Mouse (Mus musculus): ENCODE data around the gene Plce1. TPM values are rescaled to one million over a fixed set of nuclear protein-coding genes. Genes with fewer than 3 reads are reported as not detected.

Gene Plce1
- polyA plus RNA-seq, 1 experiment from 2014 or later, result 9.2 TPM

DNA sequence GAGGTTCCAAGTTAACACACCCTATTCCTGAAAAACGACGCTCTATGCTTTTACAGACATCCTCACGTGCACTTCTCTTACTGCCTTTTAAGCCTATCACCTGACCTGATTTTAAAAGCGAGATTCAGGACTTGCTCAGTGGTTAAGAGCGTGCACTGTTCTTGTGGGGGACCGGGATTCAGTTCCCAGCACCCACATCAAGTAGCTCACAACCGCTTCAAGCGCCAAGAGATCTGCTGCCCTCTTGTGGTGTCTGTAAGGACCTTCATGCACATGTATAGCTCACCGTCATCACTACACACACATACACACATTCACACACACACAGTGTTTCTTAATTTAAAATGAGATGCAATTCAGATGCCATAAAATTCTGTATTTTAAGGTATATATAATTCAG, 21.9 kb upstream of the Plce1 start:
- Histone ChIP-seq H3K9me3 (ENCODE audit: control insufficient read depth, low read depth, low read length) (no peaks in the 10 kb centered on the region), H3K4me1 (ENCODE audit: control insufficient read depth, insufficient read depth, low read length) (0 out of 2 replicates have a peak, but pooled peaks cover 2% of the 10 kb centered on the region)
- WGBS, result 95% methylated on average over 9 of the region's 9 CpGs

DNA sequence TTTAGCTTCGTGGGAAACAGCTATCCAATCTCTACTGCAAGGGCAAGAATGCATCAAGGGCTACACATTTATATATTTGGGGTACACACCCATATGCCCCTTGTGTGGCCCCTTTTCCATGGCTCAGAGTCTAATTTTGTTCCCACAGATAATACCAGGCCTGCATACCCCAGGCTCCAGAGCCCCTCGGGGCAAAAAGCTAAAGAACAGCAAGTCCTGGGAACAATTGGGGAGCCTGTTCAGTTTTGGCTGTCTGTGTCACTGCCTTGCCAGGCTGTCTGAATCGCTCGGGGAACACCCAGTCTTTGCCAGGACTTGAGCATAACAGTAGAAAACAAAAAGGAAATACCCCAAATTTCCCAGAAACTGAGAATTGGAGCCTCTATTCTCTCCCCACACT, 20.2 kb upstream of the Plce1 start:
- H3K9me3 ChIP-seq (ENCODE audit: control insufficient read depth, low read depth, low read length), result no peaks in the 10 kb centered on the region
- no peaks in the 10 kb centered on the region for H3K4me1 ChIP-seq (ENCODE audit: control insufficient read depth, insufficient read depth, low read length)
- no peak overlapping the region for H3K4me3 ChIP-seq (ENCODE audit: low read depth, low read length)
- no peak for ATAC-seq (ENCODE audit: insufficient number of reproducible peaks, insufficient read depth, low FRiP score, low read depth)
- no peak overlapping the region for H3K9ac ChIP-seq (replicated peaks; ENCODE audit: low read depth, low read length)
- H3K27me3 ChIP-seq (ENCODE audit: control insufficient read depth, insufficient read depth, low read length), result no peaks in the 10 kb centered on the region
- WGBS, result 79% methylated on average over 4 of the region's 4 CpGs
- H3K4me2 ChIP-seq (replicated peaks; ENCODE audit: low read depth, low read length), result no peak overlapping the region
- no peaks in the 10 kb centered on the region for H3K36me3 ChIP-seq (ENCODE audit: control insufficient read depth, insufficient read depth, low read length)
- no peak overlapping the region for H3K27ac ChIP-seq (ENCODE audit: low read length)

More for the DNA sequence above, 21.9 kb upstream of the Plce1 start:
- H3K27ac ChIP-seq (ENCODE audit: low read length), result no peak overlapping the region
- H3K27me3 ChIP-seq (ENCODE audit: control insufficient read depth, insufficient read depth, low read length), result no peaks in the 10 kb centered on the region
- ATAC-seq (ENCODE audit: insufficient number of reproducible peaks, insufficient read depth, low FRiP score, low read depth), result no peak
- H3K36me3 ChIP-seq (ENCODE audit: control insufficient read depth, insufficient read depth, low read length), result no peaks in the 10 kb centered on the region
- no peak overlapping the region for H3K4me3 ChIP-seq (ENCODE audit: low read depth, low read length)
- no peak overlapping the region for H3K9ac ChIP-seq (replicated peaks; ENCODE audit: low read depth, low read length)
- no peak overlapping the region for H3K4me2 ChIP-seq (replicated peaks; ENCODE audit: low read depth, low read length)

DNA sequence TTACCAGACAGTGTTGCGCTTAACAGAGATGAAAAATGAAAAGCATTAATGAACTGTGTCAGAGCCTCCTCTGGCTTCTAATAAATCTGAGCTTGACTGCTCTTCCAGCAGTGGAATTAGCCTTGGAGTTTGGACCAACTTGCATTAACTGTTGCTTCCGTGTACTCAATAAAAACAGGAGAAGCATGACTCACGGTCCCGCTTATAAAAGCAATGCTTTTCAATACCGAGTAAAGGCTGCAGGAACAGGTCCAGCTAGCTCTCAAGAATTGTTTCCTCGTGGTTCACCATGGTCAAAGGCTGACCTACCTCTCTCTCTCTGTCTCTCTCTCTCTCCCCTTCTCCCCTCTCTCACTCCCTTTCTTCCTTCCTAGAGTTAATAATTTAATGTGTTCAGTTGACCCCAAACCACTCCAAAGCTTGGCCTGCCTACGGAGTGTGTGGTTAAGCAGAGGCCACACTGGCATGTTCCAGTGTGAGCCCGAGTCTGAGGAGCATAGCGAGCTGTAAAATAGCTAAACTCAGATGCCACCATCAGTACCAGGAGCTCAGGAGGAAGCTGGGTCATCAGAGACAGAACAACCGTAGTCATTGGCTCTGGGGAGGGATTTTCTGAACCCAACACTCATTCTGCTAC, 10.5 kb upstream of the Plce1 start:
- H3K4me2 ChIP-seq (replicated peaks; ENCODE audit: low read depth, low read length), result no peak overlapping the region
- no peak overlapping the region for H3K4me3 ChIP-seq (ENCODE audit: low read depth, low read length)
- ATAC-seq (ENCODE audit: insufficient number of reproducible peaks, insufficient read depth, low FRiP score, low read depth), result no peak
- no peaks in the 10 kb centered on the region for H3K27me3 ChIP-seq (ENCODE audit: control insufficient read depth, insufficient read depth, low read length)
- WGBS, result 57% methylated on average over 10 of the region's 10 CpGs
- no peaks in the 10 kb centered on the region for H3K4me1 ChIP-seq (ENCODE audit: control insufficient read depth, insufficient read depth, low read length)
- H3K9ac ChIP-seq (replicated peaks; ENCODE audit: low read depth, low read length), result no peak overlapping the region
- H3K27ac ChIP-seq (ENCODE audit: low read length), result no peak overlapping the region
- no peaks in the 10 kb centered on the region for H3K36me3 ChIP-seq (ENCODE audit: control insufficient read depth, insufficient read depth, low read length)
- no peaks in the 10 kb centered on the region for H3K9me3 ChIP-seq (ENCODE audit: control insufficient read depth, low read depth, low read length)

DNA sequence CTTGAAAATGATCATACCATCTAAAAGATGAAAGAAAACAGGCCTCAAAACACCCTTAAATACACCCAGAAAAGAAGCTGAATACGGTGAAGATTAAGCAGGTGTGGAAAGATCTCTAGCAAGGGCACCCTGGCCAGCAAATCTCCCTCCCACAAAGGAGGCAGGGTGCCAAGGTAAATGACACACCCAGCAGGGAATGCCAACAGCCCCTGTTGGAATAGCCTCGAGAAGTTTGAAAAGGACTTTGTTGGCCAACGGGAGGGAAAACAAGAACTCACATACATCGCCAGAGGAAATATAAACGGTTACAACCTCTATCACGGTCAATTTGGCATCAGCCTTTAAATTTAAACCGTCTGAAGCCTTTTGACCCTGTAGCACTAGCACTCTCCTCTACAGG, 5.5 kb upstream of the Plce1 start:
- Histone ChIP-seq H3K4me1 (ENCODE audit: control insufficient read depth, insufficient read depth, low read length) (no peaks in the 10 kb centered on the region; the same call in 1 of the 2 replicates), H3K4me2 (replicated peaks; ENCODE audit: low read depth, low read length) (no peak overlapping the region), H3K4me3 (ENCODE audit: low read depth, low read length) (no peak overlapping the region), H3K9me3 (ENCODE audit: control insufficient read depth, low read depth, low read length) (no peaks in the 10 kb centered on the region), H3K27ac (ENCODE audit: low read length) (no peak overlapping the region), H3K36me3 (ENCODE audit: control insufficient read depth, insufficient read depth, low read length) (no peaks in the 10 kb centered on the region), H3K27me3 (ENCODE audit: control insufficient read depth, insufficient read depth, low read length) (no peaks in the 10 kb centered on the region), H3K9ac (replicated peaks; ENCODE audit: low read depth, low read length) (no peak overlapping the region)
- no peak for ATAC-seq (ENCODE audit: insufficient number of reproducible peaks, insufficient read depth, low FRiP score, low read depth)
- 62% methylated on average over 7 of the region's 7 CpGs for WGBS

DNA sequence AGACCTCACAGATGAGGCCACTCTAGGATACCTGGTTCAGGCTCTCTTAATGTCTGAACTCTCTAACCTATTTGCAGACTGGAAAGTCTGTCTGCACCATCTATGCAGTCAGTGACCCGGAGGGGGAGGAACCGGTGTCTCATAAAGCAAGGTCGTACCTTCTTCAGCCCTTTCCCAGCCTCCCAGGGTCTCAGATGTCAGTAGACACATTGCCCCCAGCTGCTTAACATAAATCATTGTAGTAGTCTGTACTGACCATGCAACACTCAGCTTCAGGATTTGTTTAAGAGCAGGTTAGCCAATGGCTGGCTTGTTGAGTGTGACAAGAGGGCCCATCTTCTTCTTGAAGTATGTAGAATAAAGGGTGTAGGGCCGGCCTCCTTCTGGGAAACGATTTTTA, 2.6 kb upstream of the Plce1 start:
- Histone ChIP-seq H3K9ac (replicated peaks; ENCODE audit: low read depth, low read length) (no peak overlapping the region), H3K36me3 (ENCODE audit: control insufficient read depth, insufficient read depth, low read length) (no peaks in the 10 kb centered on the region), H3K27me3 (ENCODE audit: control insufficient read depth, insufficient read depth, low read length) (no peaks in the 10 kb centered on the region), H3K4me3 (ENCODE audit: low read depth, low read length) (no peak overlapping the region), H3K4me2 (replicated peaks; ENCODE audit: low read depth, low read length) (no peak overlapping the region), H3K9me3 (ENCODE audit: control insufficient read depth, low read depth, low read length) (no peaks in the 10 kb centered on the region), H3K27ac (ENCODE audit: low read length) (no peak overlapping the region), H3K4me1 (ENCODE audit: control insufficient read depth, insufficient read depth, low read length) (peaks cover 5% of the 10 kb centered on the region; the same call in 1 of the 2 replicates)
- ATAC-seq (ENCODE audit: insufficient number of reproducible peaks, insufficient read depth, low FRiP score, low read depth), result no peak
- WGBS, result 44% methylated on average over 5 of the region's 5 CpGs

DNA sequence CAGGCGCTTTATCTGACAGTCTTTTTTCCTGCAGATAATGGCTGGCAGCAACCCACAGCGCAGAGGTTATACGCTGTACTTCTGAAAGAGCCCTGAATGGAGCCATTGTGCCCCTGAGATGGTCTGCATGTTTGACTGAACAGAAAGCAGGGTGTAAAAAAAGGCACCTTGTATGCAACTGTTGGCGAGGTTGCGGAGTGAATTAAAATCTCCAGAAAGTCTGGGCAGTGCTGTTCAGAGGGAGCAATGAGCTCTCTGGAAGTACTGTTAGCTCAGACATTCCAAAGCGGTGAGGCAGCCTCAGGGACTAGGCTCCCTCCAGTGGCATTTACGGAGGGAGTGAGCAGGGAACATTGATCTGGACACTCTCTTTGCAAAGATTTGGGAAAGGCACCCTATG, 2.0 kb upstream of the Plce1 start:
- ATAC-seq (ENCODE audit: insufficient number of reproducible peaks, insufficient read depth, low FRiP score, low read depth), result peak; percentile 66
- 35% methylated on average over 7 of the region's 7 CpGs for WGBS
- Histone ChIP-seq H3K9ac (replicated peaks; ENCODE audit: low read depth, low read length) (no peak overlapping the region), H3K4me1 (ENCODE audit: control insufficient read depth, insufficient read depth, low read length) (peaks cover 5% of the 10 kb centered on the region; the same call in 1 of the 2 replicates), H3K9me3 (ENCODE audit: control insufficient read depth, low read depth, low read length) (no peaks in the 10 kb centered on the region), H3K27me3 (ENCODE audit: control insufficient read depth, insufficient read depth, low read length) (no peaks in the 10 kb centered on the region), H3K36me3 (ENCODE audit: control insufficient read depth, insufficient read depth, low read length) (no peaks in the 10 kb centered on the region), H3K4me3 (ENCODE audit: low read depth, low read length) (no peak overlapping the region), H3K4me2 (replicated peaks; ENCODE audit: low read depth, low read length) (no peak overlapping the region), H3K27ac (ENCODE audit: low read length) (no peak overlapping the region)

DNA sequence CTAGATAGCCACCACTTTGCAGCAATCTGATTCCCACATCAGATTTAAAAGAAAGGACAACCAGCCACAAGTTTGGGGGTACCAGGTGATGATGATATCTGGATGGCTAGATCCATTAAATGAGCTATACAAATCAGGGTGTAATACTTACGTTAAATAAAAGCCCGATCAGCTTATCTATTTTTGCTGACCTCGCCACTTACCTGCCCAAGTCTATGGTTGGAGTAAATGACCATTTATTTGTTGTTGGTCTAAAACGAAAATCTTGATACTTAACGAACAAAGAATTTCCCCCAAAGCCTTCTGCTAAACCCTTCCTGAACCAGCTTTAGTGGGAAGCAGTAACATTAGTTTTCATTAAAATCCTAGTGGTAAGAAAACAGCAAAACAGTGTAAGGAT, 1.4 kb upstream of the Plce1 start:
- no peak overlapping the region for H3K4me3 ChIP-seq (ENCODE audit: low read depth, low read length)
- ATAC-seq (ENCODE audit: insufficient number of reproducible peaks, insufficient read depth, low FRiP score, low read depth), result no peak
- peaks cover 5% of the 10 kb centered on the region; the same call in 1 of the 2 replicates for H3K4me1 ChIP-seq (ENCODE audit: control insufficient read depth, insufficient read depth, low read length)
- WGBS, result 78% methylated on average over 5 of the region's 5 CpGs
- H3K27ac ChIP-seq (ENCODE audit: low read length), result no peak overlapping the region
- no peaks in the 10 kb centered on the region for H3K36me3 ChIP-seq (ENCODE audit: control insufficient read depth, insufficient read depth, low read length)
- H3K9me3 ChIP-seq (ENCODE audit: control insufficient read depth, low read depth, low read length), result no peaks in the 10 kb centered on the region
- H3K4me2 ChIP-seq (replicated peaks; ENCODE audit: low read depth, low read length), result no peak overlapping the region
- H3K27me3 ChIP-seq (ENCODE audit: control insufficient read depth, insufficient read depth, low read length), result no peaks in the 10 kb centered on the region
- no peak overlapping the region for H3K9ac ChIP-seq (replicated peaks; ENCODE audit: low read depth, low read length)

DNA sequence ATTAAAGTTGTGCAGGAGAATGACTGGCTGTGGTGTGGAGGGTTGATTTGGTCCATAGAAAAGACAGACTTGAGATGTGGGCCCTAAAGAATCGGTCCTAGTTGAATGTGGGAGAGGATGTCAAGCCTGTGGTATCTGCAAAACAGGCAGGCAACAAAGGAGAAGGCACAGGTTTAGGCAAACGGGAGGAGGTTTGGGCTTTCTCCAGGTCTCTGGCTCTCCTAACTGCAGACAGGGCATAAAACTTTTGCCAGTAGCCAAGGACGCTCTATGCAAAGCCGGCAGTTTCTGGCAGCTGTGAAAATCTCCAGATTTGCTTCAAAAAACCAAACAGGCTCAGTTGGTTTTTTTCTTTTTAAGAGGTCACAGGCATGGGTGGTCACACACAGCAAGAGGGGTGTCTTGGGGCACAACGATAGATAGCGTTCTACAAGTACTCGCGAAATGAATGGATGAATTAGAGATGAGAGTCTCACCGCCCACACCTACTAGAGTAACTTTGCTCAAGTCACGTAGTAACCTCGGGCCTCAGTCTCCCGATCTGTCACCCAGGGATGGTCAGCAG, 671 bp upstream of the Plce1 start:
- Histone ChIP-seq H3K36me3 (ENCODE audit: control insufficient read depth, insufficient read depth, low read length) (no peaks in the 10 kb centered on the region), H3K4me2 (replicated peaks; ENCODE audit: low read depth, low read length) (peak overlapping the region; percentile 93), H3K4me1 (ENCODE audit: control insufficient read depth, insufficient read depth, low read length) (peaks cover 5% of the 10 kb centered on the region; the same call in 1 of the 2 replicates), H3K27ac (ENCODE audit: low read length) (no peak overlapping the region), H3K9me3 (ENCODE audit: control insufficient read depth, low read depth, low read length) (no peaks in the 10 kb centered on the region), H3K9ac (replicated peaks; ENCODE audit: low read depth, low read length) (peak overlapping the region; percentile 53; the same call in 1 of the 2 replicates), H3K4me3 (ENCODE audit: low read depth, low read length) (peak overlapping the region; percentile 65), H3K27me3 (ENCODE audit: control insufficient read depth, insufficient read depth, low read length) (no peaks in the 10 kb centered on the region)
- 14% methylated on average over 12 of the region's 12 CpGs for WGBS
- no peak for ATAC-seq (ENCODE audit: insufficient number of reproducible peaks, insufficient read depth, low FRiP score, low read depth)

All from stomach, embryonic 14.5 days (tissue).